Mouse (Mus musculus) bone marrow macrophage, adult 2 months (primary cell): Measurements from ENCODE around the gene Fbl.

Source experiments
- CTCF ChIP-seq: IDR thresholded peaks from 2 replicates; pipeline ENCODE4 v1.5.1; 2012; ENCODE audit warnings: low read depth, mild to moderate bottlenecking, low read length, moderate library complexity
- POLR2A ChIP-seq: IDR thresholded peaks from 2 replicates; pipeline ENCODE4 v1.6.1; 2012; ENCODE audit warnings: mild to moderate bottlenecking, low read depth, low read length, borderline replicate concordance

DNA sequence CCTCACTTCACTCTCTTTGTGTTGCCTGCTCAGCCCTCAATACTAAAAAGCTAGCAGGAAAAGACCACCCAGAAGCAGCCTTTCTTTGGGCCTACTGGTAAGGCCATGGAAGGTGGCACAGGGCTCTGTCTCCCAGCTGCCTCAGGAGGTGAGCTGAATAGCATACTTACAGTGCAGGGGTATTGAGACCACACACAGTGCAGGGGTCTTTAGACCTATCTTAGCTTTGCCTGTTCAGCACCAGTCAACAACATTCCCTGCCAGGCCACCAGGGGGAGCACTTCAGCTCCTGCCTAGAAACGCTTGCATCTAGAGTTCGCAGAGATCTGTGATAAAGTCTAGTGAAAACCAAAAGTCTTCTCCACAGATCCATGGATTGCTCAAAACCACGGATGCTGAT, 21.2 kb upstream of the Fbl start:
- peak; percentile 78 for TF ChIP-seq CTCF
- no peak for TF ChIP-seq POLR2A
